Mouse (Mus musculus) bone marrow, adult 2 months (tissue): Measurements from ENCODE around the gene Psmb5.

Experiments
- CTCF ChIP-seq: fragments of 200-500 bp; IDR thresholded peaks from 2 replicates; pipeline ENCODE4 v1.5.1; 2011; ENCODE audit warnings: low read length, control low read depth; ENCODE audit not compliant: control insufficient read depth, insufficient read depth
- POLR2A ChIP-seq: fragments of 200-500 bp; IDR thresholded peaks from 2 replicates; pipeline ENCODE4 v1.6.1; 2011; ENCODE audit warnings: low read depth, mild to moderate bottlenecking, control low read depth, low read length, borderline replicate concordance; ENCODE audit not compliant: control insufficient read depth

GRCm38 (mm10) chr14:54646455-54646854 is 28.6 kb upstream of the Psmb5 start:
- TF ChIP-seq CTCF, result no peak
- TF ChIP-seq POLR2A, result no peak
